Mouse (Mus musculus): ENCODE measurements at regions not wholly inside any gene's neighbourhood (a gene's known extent, or its start where the extent isn't known, plus 50 kb on each side); places are given as distances from the start of the nearest gene placed in this dataset.
A peak's percentile ranks its signal among the peaks of the same experiment; 100 is the strongest.

DNA sequence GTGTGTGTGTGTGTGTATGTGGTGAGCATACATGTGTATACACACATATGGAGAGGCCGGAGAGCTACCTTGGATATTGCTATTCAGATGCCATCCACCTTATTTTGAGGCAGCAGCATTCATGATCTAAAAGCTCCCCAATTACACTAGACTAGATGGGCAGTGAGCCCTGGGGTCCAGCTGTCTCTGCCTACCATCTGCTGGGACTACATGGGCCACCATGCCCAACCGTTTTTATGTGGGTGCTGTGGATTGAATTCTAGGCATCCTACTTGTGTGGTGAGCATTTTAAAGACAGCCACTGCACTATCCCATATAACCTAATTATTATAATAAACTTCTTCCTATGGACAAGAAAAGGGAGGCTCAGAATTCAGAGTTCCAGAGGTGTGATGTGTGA, 172.6 kb downstream of the Gas1 start:
- DNase-seq, result no peak

GRCm38 (mm10) chr13:60002098-60002497, 175.1 kb downstream of the Gas1 start:
- no peak for DNase-seq

DNA sequence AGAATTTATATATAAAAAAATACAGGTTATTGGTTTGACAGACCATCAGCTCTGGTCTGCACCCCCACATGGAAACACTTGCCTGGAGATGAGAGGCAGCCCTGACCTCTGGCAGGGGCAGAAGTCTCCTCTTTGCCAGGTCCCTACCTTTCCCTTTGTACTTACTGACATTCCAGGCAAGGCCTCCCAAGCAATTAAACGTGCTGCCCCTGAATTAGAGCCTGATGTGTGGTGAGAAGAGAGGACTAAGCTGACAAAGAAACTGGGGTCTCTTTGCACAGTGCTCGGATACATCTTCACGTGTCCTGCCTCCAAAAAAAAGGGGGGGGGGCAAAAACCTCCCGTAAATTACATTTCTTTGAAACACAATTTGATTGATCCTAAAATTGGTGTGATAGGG, 175.5 kb downstream of the Gas1 start:
- DNase-seq, result no peak

- no peak for DNase-seq
Observed at GRCm38 (mm10) chr13:60000618-60001347, 176.4 kb downstream of the Gas1 start.

- DNase-seq, result no peak
Observed at GRCm38 (mm10) chr13:59997431-59997830, 174.5 kb upstream of the Tut7 start.

DNA sequence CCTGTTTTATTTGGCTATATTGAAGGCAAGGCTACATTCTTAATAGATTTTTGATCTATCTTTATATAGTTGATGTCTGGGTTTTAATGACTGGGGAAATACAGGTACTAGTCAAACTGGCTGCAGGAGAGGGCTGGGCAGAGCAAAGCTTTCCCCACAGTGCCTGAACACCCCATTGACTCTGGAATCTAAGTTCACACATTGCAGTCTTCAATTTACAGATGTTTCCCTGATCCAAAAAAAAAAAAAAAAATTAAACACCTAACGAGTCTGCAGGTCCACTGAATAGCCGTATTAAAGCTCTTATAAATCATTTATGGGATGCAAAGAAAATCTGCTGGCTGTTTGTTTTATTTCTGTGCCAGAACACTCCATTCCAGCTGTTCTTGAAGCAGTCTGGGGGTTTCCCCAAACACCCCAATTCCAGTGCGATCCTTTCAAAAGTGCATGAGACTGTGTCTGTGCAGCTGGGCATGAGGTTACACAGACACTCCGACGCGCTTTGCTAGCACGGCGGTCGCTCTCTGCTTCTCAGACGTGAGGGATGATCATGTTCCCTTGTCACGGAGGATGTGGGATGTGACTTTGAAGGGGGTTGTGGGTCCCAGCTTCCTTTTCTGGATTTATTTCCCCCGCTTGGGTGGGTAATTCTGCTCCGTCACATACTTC, 173.3 kb upstream of the Tut7 start:
- DNase-seq, result no peak

- no peak for DNase-seq
Observed at GRCm38 (mm10) chr13:59992780-59993501, 170.0 kb upstream of the Tut7 start.

DNA sequence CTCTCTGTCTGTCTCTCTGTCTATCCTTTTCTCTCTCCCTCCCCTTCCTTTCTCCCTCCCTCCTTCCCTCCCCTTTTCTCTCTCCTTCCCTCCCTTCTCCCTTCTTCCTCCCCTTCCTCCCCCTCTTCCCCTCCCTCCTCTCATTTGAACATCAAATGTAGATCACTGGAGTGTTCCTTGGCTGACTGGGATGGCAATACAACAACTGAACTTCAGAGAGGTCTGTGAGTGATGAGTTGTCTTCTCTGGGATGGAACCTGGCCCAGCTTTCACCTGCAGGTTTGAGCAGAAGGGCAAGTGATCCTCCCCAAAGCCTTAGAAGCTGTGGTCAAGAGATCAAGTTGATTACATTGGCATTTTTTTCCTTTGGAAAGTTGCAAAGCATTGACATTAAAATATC, 169.4 kb upstream of the Tut7 start:
- DNase-seq, result no peak

DNA sequence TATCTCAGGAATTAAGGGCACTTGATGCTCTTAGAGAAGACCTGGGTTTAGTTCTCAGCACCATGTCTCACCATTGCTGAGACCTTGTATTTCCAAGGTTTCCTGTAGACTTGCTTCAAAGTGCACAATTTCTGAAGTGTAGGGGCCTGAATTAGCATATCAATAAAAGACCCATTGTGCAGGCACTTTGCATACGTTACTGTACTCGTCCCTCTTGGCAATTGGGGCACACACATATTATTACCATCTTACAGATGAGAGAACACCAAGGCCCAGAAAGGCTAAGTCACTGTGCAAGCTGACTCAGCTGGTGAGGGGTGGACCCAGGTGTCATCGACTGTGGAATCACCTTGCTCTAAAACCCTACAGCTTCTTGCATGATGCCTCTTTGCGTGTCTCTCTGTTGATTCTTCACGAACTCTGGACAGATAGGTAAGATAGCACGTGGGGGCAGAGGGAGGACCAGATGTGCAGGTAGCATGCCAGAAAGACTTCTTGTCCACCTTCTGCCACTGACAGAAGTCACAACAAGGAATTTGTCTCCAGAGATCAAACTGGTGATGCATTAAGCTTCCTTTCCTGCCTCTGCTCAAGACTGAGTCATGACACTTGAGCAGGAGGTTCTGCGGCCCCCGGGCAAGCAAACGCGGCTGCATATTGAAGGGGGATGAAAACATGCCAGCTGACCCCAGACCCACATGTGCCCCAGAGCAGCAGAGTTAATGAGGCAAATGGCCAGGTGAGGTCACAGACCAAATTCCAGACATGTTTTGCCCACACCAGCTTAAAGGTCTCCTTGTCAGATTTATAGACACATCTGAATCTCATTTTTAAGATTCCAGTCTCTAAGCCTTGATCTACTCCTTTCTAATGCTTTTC, 167.7 kb upstream of the Tut7 start:
- DNase-seq, result no peak

- no peak for DNase-seq
Observed at GRCm38 (mm10) chr13:59988393-59988965, 165.5 kb upstream of the Tut7 start.

DNA sequence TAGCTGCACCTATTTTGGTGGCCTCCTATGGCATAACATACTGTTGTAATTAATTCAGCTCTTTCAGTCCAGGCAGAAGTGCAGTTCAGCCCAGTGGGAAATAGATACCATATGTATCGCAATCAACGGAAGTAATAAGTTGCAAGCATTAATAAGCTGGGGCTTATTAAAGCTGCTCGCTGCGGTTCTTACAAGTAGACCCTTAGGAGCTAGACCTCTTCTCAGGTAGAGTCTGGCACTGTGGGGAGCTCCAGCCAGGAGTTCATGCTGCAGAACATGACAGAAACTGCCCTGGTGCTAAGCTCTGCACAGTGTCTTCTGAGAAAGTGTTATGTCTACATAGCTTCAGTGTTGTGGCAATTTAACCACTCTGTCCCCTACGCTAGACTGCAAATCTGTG, 153.5 kb upstream of the Tut7 start:
- DNase-seq, result no peak

GRCm38 (mm10) chr13:59972093-59972427, 149.1 kb upstream of the Tut7 start:
- DNase-seq, result no peak

GRCm38 (mm10) chr13:59971231-59972092, 148.5 kb upstream of the Tut7 start:
- DNase-seq, result no peak

DNA sequence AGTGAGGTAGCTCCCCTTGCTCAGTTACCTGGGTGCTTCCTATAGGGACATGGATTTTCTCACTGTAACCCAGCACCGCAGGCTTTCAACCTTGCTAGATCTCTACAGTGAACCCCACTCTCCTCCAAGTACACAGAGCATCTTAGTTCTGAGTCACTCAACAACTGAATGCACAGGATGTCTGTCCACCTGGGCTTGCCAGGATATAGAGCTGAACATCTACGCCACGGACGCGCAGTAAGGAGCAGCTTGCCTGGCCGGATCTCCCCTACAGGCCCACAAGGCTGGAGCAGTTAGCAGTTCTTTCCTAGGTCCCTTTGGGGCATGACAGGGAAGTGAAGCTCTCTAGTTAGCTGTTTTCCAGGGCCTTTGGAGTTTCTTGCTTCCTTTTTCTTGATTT, 147.5 kb upstream of the Tut7 start:
- no peak for DNase-seq

GRCm38 (mm10) chr13:59969484-59969883, 146.5 kb upstream of the Tut7 start:
- no peak for DNase-seq

DNA sequence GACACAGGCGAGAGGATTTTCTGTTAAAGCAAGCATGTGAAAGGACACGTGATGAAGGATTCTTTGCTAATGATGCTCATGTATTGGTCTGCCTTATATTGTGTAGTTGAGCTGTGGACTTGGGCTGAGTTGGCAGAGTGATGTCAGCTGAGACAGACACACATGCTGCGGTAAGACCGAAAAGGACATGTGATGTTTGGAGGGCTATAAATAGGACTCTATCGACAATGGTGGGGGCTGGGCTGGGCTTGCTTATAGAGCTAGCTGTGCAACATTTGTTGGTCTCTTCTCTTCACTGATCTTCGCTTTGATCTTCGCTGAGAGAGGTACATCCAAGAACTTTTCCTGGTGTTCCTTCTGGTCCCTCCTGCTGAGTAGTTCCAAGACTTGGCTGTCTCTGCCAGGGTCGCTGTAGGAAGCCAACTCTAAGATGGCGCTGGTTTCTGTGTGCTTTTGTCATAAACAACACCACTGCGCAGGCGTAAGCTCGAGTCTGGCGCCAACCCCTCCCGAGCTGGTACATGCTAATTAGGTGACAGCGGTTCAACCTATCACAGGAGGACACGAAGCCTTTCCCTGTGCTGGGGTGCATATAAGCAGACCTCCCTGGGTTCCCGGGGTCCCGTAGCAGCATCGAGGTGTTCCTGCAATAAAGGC, 145.8 kb upstream of the Tut7 start:
- peak; percentile 15 for DNase-seq

GRCm38 (mm10) chr13:59966535-59967255, 143.7 kb upstream of the Tut7 start:
- no peak for DNase-seq

- no peak for DNase-seq
Observed at GRCm38 (mm10) chr13:59964981-59965380, 142.0 kb upstream of the Tut7 start.

DNA sequence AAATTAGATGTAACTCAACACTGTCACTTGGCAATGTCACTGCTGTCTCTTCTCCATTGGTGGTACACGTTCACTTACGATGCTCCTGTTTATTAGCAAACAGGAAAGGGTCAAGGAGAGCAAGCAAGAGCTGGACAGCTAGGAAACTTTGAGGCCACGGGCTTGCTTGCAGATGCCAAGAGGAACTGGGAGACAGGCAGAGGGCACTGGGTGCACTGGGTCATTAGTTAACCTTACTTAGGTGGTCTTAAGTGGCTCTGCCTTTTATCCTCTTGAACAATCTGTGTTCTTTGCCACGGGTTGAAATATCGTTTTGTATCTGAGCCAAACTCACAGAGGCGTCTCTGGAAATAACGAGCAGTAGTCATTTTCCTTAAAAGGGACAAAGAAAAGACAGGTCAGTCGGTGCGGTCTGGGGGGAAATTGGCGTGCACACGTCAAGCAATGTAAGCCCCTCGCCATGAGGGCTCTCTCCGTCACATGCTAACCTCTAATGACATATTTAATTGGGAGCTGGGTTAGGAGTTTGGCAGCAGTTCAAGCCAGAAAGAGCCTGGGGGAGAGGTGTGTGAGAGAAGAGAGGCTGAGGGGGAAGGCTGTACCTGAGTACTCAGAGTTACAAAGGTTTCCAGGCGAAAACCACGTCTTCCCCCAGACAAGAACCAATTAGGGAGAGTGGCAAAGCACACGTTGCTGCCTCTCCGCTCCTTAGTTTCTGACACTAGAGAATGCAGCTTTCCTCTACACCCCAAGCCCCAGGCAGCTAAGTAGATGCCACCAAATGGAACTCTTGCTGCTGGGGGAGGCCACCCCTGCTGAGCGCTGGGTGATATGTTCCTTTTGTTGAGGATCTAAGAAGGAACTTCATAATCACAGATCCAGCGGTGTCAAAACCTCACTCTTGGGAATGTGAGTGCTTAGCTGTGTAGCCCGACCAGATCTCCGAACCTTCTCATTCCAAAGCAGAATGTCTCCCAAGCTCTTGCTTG, 140.0 kb upstream of the Tut7 start:
- no peak for DNase-seq
